Comparison of ENCODE assay signal across 8 mouse cellular contexts in the genomic region with DNA sequence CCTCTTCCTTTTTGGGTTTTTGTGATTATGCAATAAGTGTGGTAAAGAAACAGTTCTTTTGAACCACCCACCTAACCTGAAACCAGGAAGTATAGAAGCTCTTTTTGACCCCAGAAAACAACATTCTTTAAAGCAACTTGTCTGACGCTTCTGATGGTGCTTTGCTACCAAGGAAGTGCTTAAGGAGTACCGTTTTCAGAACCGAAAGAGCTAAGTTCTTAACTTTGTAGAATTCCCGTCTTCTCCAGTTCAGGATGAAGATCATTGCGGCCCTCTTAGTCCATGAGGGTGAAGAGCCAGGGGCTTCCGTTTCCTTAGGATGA. TPM values are rescaled to one million over a fixed set of nuclear protein-coding genes. Genes with fewer than 3 reads are reported as not detected.
DNase-seq lines count a peak whose midpoint lies in the region; ATAC-seq and TF ChIP-seq lines count a peak whose summit lies in the region.

No protein-coding gene starts in this region.

- H3K27ac ChIP-seq in gastrocnemius, adult 2 months, result peak overlapping the region; percentile 92
- no peak overlapping the region for H3K27ac ChIP-seq in forebrain, embryonic 15.5 days (replicated peaks)
- H3K27ac ChIP-seq in liver, postnatal 0 days (ENCODE audit: low read depth), result peak overlapping the region; percentile 98

- no peak for TF ChIP-seq CTCF in gastrocnemius, adult 2 months (IDR thresholded peaks at IDR 0.05)
- no peak for TF ChIP-seq CTCF in C2C12 (IDR thresholded peaks at IDR 0.05; ENCODE audit: control insufficient read depth, insufficient read depth, insufficient read length)
- no peak for TF ChIP-seq CTCF in liver, postnatal 0 days (IDR thresholded peaks at IDR 0.05; ENCODE audit: low read depth)

- WGBS in forebrain, embryonic 15.5 days, result 73% methylated on average over 6 of the region's 6 CpGs
- 16% methylated on average over 6 of the region's 6 CpGs for WGBS in liver, postnatal 0 days (ENCODE audit: insufficient replicate concordance)

- peaks cover 55% of the 10 kb centered on the region for H3K79me3 ChIP-seq in C2C12 (ENCODE audit: low read depth)

- peaks cover 22% of the 10 kb centered on the region for H3K36me3 ChIP-seq in C2C12 (ENCODE audit: control insufficient read depth, insufficient read depth)
- no peaks in the 10 kb centered on the region for H3K36me3 ChIP-seq in forebrain, embryonic 15.5 days
- peaks cover 12% of the 10 kb centered on the region for H3K36me3 ChIP-seq in liver, postnatal 0 days (replicated peaks; ENCODE audit: insufficient read depth, low read length)

- peak overlapping the region; percentile 77; the same call in 1 of the 2 replicates for H3K9ac ChIP-seq in forebrain, embryonic 15.5 days (replicated peaks)
- peak overlapping the region; percentile 99 for H3K9ac ChIP-seq in liver, postnatal 0 days (replicated peaks)

- H3K4me1 ChIP-seq in forebrain, embryonic 15.5 days, result peaks cover 27% of the 10 kb centered on the region
- H3K4me1 ChIP-seq in liver, postnatal 0 days (ENCODE audit: insufficient read depth), result peaks cover 48% of the 10 kb centered on the region

- H3K4me2 ChIP-seq in forebrain, embryonic 15.5 days (replicated peaks), result peak overlapping the region; percentile 54
- peak overlapping the region; percentile 76 for H3K4me2 ChIP-seq in liver, postnatal 0 days (ENCODE audit: low read depth, low read length)

- peak overlapping the region; percentile 97 for H3K4me3 ChIP-seq in gastrocnemius, adult 2 months
- no peak overlapping the region for H3K4me3 ChIP-seq in C2C12 (ENCODE audit: insufficient read depth, poor library complexity, severe bottlenecking)
- peak overlapping the region; percentile 69 for H3K4me3 ChIP-seq in forebrain, embryonic 15.5 days
- peak overlapping the region; percentile 96 for H3K4me3 ChIP-seq in liver, postnatal 0 days (ENCODE audit: low read depth, low read length)

- no peak for DNase-seq in gastrocnemius, adult 2 months
- DNase-seq in gastrocnemius, postnatal 4 days (ENCODE audit: low spot score in 2 of 2), result no peak
- DNase-seq in liver, postnatal 0 days, result no peak
- DNase-seq in yolk sac, embryonic 10.5 days (ENCODE audit: low spot score), result no peak
- no peak for DNase-seq in adrenal gland, postnatal 14 days
- no peak for DNase-seq in kidney, adult 9 months

- H3K9me3 ChIP-seq in forebrain, embryonic 15.5 days, result no peaks in the 10 kb centered on the region
- no peaks in the 10 kb centered on the region for H3K9me3 ChIP-seq in liver, postnatal 0 days (ENCODE audit: low read length)

- ATAC-seq in forebrain, embryonic 15.5 days (replicated peaks), result no peak
- no peak for ATAC-seq in liver, postnatal 0 days

- TF ChIP-seq EP300 in liver, postnatal 0 days (IDR thresholded peaks at IDR 0.05; ENCODE audit: low read depth), result no peak

- no peaks in the 10 kb centered on the region for H3K27me3 ChIP-seq in C2C12 (ENCODE audit: control insufficient read depth, insufficient read depth, insufficient read length)
- no peaks in the 10 kb centered on the region for H3K27me3 ChIP-seq in forebrain, embryonic 15.5 days
- no peaks in the 10 kb centered on the region for H3K27me3 ChIP-seq in liver, postnatal 0 days (ENCODE audit: insufficient read depth, low read length)

- H3ac ChIP-seq in C2C12 (ENCODE audit: control insufficient read depth, insufficient read length, low read depth), result no peak overlapping the region

- intact Hi-C loops in gastrocnemius, adult 2 months (cut with DNase I), result no loop called here

- peaks cover 62% of the 10 kb centered on the region for H3K79me2 ChIP-seq in C2C12 (ENCODE audit: control insufficient read depth, insufficient read depth)

TF ChIP-seq in C2C12, 6 proteins besides CTCF, POLR2A, EP300 and RAD21:
- TF ChIP-seq CEBPB (IDR thresholded peaks at IDR 0.05; ENCODE audit: low read depth) (peak; percentile 73), MYOD1 (IDR thresholded peaks at IDR 0.05; ENCODE audit: control insufficient read depth, insufficient read length, low read depth) (no peak)
TF ChIP-seq in C2C12: peak in this region for 1.

RNA-seq across cellular contexts. Expression of a gene that starts 1.1 kb away (rescaled TPM):
- 10 to 100 TPM; 40.2 to 44.9 TPM for total RNA-seq in gastrocnemius, adult 2 months (2021)
- 10 to 100 TPM; 64.9 to 69.6 TPM for total RNA-seq in gastrocnemius, postnatal 4 days (2021)
- 31.9 TPM for polyA plus RNA-seq in C2C12 (2012; fragmentation: generic; extraction: Trizol)
- polyA plus RNA-seq in forebrain, embryonic 15.5 days (2015; fragmentation: Nextera tagmentation; extraction: Ambion mirVana), result 47.4 and 51.1 TPM in 2 replicates
- polyA plus RNA-seq in liver, postnatal 0 days (2015; fragmentation: Nextera tagmentation; extraction: Ambion mirVana), result 33.6 and 37.3 TPM in 2 replicates
- 66.5 and 67.2 TPM in 2 replicates for total RNA-seq in adrenal gland, postnatal 14 days (2021)
